Mouse (Mus musculus) cerebellum, adult 8-10 months (tissue): ENCODE data around the gene Cyth2.
A peak's percentile ranks its signal among the peaks of the same experiment; 100 is the strongest.

ENCODE experiments used
- DNase-seq: peaks from one replicate; pipeline ENCODE4 v3.0.0; 2022

The Cyth2 gene

GRCm38 (mm10) chr7:45809276-45810075 lies 4.9 kb downstream of the Cyth2 start:
- DNase-seq: no peak

- DNase-seq: no peak
Measured at GRCm38 (mm10) chr7:45808471-45808870, 5.9 kb downstream of the Cyth2 start.

DNA sequence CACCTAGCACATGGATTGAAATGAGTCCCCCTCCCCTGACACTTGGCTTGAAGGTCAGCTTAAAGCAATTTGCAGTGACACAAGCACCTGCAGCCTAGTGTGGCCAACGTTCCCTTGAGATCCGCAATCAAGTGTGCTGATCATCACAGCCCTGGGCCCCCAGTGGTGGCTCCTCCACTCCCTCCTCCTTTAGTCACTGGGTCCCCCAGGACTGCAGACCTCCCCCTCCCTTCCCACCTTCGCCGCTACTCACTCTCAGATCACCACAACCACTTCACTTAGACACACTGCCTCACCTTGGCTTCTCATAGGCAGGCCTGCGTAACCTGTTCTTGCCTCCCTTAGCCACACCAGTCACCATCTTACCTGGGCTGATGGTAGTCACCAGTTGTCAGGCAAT lies 8.4 kb downstream of the Cyth2 start:
- DNase-seq: no peak

- no peak for DNase-seq
Measured at GRCm38 (mm10) chr7:45802551-45802950, 11.8 kb downstream of the Cyth2 start.

DNA sequence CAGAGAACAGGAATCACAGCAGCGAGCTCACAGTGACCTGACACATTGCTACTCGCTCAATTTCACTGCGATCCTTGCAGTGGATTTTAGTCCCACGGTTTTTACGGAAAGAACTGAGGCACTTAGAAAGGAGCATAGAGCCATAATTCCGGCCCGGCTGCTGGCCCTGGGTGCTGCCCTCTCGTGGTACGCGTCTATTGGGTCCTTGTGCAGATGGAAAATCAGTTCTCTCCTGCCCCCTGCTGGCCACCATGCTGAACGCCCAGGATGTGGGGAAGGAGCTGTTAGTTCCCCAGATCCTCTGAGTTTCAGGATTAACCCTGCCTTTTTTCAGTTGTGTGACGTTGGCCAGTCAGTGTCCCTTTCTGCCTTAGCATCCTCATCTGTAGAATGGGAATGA lies 13.0 kb downstream of the Cyth2 start:
- peak; percentile 94 for DNase-seq

DNA sequence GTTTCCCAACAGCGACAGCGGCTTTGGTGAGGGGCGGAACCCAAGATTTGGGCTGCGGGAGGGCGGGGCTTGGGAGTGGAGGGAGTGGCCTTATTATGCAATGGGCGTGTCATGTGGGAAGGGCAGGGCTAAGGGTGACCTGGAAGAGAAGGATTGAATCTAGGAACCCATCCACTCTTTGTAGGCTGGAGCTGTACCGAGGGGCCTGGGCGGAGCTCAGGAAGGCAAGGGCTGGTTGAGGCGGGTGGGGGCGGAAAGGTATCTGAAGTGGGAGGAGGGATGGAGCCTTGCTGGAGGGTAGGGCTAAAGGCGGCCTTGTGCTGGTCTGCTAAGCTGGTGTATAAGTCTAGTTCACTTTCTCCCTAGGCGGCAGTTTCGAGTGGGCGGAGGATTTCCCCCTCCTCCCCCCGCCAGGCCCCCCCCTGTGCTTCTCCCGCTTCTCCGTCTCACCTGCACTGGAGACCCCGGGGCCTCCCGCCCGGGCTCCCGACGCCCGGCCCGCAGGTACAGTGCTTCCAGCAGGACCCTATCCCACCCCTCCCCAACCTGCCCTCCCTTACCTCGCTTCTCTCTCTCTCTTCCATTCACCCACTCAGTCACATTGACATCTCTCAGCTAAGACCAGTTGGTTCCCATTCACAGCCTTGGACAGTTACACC lies 13.7 kb downstream of the Cyth2 start:
- DNase-seq: no peak

DNA sequence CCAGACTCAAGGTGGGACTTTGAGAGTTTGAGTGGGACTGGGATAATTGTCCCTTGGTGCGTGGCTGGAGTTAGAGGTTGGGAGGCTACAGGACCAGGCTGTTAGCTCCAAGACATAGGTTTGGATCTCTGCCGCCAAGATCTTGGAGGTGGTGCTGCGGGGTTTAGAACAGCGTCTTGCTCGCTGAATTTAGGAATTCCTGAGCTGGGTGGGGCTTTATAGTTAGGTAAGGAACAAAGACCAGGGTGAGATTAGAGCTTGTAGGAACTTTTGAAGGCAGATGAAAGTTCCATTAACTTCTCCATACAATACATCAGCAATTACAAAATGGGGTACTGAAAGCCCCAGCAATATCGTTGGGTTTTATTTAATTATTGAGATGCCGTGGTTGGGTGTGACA lies 14.4 kb downstream of the Cyth2 start:
- DNase-seq: no peak

GRCm38 (mm10) chr7:45798931-45799330 lies 15.4 kb downstream of the Cyth2 start:
- DNase-seq: no peak

DNA sequence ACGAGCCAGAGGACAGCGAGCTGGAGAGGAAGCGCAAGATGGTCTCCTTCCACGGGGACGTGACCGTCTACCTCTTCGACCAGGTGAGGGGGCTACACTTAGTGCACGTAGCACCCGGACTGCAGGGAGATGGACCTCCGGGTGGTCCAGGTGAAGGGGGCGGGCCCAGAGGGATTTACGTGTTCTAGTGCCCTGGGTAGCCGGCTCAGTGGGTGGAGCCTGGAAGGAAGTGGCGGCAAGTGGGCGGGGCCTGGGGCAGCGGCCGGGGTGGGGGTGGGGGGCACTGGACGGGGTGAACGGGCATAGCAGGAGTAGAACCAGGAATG lies 15.9 kb downstream of the Cyth2 start:
- no peak for DNase-seq

DNA sequence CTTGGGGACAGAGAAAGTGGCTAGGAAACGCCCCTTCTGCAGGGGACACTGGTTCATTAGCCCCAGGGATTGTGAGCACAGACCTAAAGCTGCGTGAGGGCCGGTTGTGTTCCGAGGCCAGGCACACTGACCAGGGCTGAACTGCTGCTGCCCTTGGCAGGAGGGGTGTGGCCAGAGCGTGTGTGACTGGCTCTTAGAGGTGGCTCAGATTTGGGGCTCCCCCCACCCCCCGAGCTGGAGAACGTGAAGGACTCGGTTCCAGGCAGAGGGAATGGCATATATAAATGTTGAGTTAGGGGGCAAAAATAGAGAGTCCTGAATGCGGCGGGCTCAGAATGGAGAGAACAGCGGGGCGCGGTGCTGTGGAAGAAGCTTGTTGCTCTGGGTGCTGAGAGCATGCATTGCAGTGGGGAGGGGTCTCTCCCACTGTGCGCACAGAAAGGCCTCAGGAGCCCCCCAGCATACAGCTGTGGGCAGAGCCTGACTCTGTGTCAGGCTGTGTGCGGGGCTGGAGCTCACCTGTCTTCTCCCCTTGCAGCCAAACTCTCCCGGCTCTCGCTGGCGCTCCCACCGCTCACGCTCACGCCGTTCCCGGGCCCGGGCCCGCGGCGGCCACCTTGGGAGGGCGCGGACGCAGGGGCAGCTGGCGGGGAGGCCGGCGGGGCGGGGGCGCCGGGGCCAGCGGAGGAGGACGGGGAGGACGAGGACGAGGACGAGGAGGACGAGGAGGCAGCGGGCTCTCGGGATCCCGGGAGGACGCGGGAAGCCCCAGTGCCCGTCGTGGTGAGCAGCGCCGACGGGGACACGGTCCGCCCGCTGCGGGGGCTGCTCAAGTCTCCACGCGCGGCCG lies 16.5 kb downstream of the Cyth2 start:
- DNase-seq: peak; percentile 27

GRCm38 (mm10) chr7:45796950-45797349 lies 17.4 kb downstream of the Cyth2 start:
- DNase-seq: no peak

- no peak for DNase-seq
Measured at GRCm38 (mm10) chr7:45794971-45795370, 19.4 kb downstream of the Cyth2 start.

GRCm38 (mm10) chr7:45793969-45794585 lies 20.3 kb downstream of the Cyth2 start:
- DNase-seq: no peak

- no peak for DNase-seq
Measured at GRCm38 (mm10) chr7:45793240-45793639, 21.1 kb downstream of the Cyth2 start.

- DNase-seq: no peak
Measured at GRCm38 (mm10) chr7:45791756-45792490, 22.5 kb downstream of the Cyth2 start.

- DNase-seq: peak; percentile 21
Measured at GRCm38 (mm10) chr7:45790721-45791120, 23.7 kb downstream of the Cyth2 start.

DNA sequence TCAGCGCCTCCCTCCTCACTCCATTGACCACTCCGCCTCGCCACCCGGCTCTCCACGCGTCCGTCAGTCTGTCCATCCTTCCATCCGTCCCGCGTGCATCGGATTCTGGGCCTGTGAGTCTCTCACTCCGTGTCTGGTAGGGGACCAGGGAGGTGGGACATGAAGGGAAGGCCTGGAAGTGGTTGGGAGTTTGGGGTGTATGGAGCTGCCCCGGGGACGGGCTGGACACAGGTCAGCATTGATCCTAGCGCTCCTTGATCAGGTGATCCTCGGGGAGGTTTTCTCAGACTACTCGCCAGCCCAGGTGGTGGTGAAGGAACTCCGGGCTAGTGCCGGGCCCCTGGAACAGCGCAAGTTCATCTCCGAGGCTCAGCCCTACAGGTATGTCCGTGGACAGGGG lies 26.7 kb downstream of the Cyth2 start:
- DNase-seq: peak; percentile 32

DNA sequence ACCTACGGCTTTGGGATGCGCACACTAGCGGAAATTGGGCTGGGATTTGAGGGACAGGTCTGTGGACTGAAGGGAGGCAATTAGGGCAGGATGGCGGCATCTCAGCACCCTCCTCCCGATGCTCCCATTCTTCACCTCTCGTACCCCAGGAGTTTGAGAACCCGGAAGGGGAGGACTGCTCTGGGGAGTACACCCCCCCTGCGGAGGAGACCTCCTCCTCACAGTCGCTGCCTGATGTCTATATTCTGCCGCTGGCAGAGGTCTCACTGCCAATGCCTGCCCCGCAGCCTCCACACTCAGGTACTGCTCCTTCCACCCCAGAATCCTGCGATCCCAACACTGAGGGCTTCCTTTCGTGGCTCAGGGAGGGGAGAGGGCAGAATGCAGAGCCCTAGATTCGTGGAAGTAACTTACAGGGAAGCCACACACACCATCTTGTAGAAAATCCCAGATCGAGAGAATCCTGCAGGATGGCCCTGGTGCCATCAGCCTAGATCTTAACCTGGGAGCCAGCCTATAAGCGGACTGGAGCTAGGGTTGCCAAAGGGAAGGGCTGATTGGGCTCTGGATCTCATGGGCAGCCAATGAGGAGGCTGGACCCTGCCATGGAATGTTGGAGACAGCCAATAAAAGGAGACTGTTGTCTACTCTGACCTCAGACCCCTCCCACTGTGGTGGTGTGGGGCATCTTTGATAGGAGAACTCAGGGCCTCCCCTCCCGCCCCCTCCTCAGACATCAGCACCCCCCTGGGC lies 27.5 kb downstream of the Cyth2 start:
- peak; percentile 66 for DNase-seq

DNA sequence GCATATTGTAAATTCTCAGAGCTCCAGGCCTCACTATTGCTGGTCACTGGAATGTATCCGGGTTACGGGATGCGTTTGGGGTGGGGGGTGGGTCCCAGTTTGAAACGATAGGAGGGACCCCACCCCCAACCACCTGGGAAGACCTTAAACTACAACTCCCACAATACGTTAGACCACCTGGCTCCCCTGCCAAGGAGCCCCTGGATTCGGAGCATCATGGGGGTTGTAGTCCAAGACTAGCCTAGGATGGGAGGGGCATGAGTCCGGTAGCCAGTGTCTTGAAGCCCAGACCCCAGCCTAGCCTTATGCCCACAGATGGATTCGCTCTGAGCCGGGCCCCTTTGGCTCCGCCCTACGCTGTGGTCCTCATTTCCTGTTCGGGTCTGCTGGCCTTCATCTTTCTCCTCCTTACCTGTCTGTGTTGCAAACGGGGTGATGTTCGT lies 28.2 kb downstream of the Cyth2 start:
- DNase-seq: peak; percentile 69

- DNase-seq: peak; percentile 72
Measured at GRCm38 (mm10) chr7:45785388-45786135, 28.8 kb downstream of the Cyth2 start.
